Mouse (Mus musculus) MEL (cell line): ENCODE measurements at regions not wholly inside any gene's neighbourhood (a gene's known extent, or its start where the extent isn't known, plus 50 kb on each side); places are given as distances from the start of the nearest gene placed in this dataset.

Experiments
- DNase-seq: peaks from one replicate; pipeline ENCODE4 v3.0.0; 2011; ENCODE audit warnings: low read depth, low spot score
- H3K27ac ChIP-seq: 2 replicates; pipeline ENCODE4 v1.5.1; 2012; ENCODE audit warnings: low read depth, mild to moderate bottlenecking, control low read depth, low read length, moderate library complexity; ENCODE audit not compliant: control insufficient read depth
- H3K27me3 ChIP-seq, 2 experiments: fragments of 150-350 bp in 1 of 2; sonication (generic) in 1 of 2; 2 replicates each; pipeline ENCODE4 v1.6.1; 2012; ENCODE audit warnings: low read length in 2 of 2, mild to moderate bottlenecking in 2 of 2, improper control_type of control experiment in 1 of 2, moderate library complexity in 1 of 2; ENCODE audit not compliant: insufficient read depth in 2 of 2, control insufficient read depth in 1 of 2
- H3K36me3 ChIP-seq, 2 experiments: 2 replicates each; pipeline ENCODE4 v1.6.1; 2012 to 2014; ENCODE audit warnings: low read length in 2 of 2, improper control_type of control experiment in 1 of 2, inconsistent platforms in 1 of 2, mild to moderate bottlenecking in 1 of 2; ENCODE audit not compliant: insufficient read depth in 2 of 2, control insufficient read depth in 1 of 2
- H3K4me1 ChIP-seq, 2 experiments: fragments of 150-350 bp in 1 of 2; sonication (generic) in 1 of 2; 2 replicates each; pipeline ENCODE4 v1.6.1; 2012; ENCODE audit warnings: low read length in 2 of 2, improper control_type of control experiment in 1 of 2, mild to moderate bottlenecking in 1 of 2; ENCODE audit not compliant: insufficient read depth in 2 of 2, control insufficient read depth in 1 of 2
- H3K4me3 ChIP-seq, 2 experiments: fragments of 150-350 bp in 1 of 2; sonication (generic) in 1 of 2; 2 replicates each; pipeline ENCODE4 v1.5.1; 2012; ENCODE audit warnings: low read depth in 2 of 2, low read length in 2 of 2, mild to moderate bottlenecking in 2 of 2, moderate library complexity in 2 of 2, control low read depth in 1 of 2, improper control_type of control experiment in 1 of 2; ENCODE audit not compliant: control insufficient read depth in 1 of 2, insufficient read depth in 1 of 2
- H3K79me2 ChIP-seq: 2 replicates; pipeline ENCODE4 v1.6.1; 2012; ENCODE audit warnings: mild to moderate bottlenecking, low read length, moderate library complexity; ENCODE audit not compliant: control insufficient read depth, poor library complexity, insufficient read depth
- H3K9ac ChIP-seq: 2 replicates; pipeline ENCODE4 v1.6.1; 2012; ENCODE audit warnings: low read depth, mild to moderate bottlenecking, control low read depth, low read length, moderate library complexity; ENCODE audit not compliant: control insufficient read depth, poor library complexity, severe bottlenecking
- H3K9me3 ChIP-seq: fragments of 150-350 bp; sonication (generic); replicated peaks from 2 replicates; pipeline ENCODE4 v1.6.1; 2012; ENCODE audit warnings: mild to moderate bottlenecking, low read length, improper control_type of control experiment, moderate library complexity; ENCODE audit not compliant: insufficient read depth
- CHD2 ChIP-seq: IDR thresholded peaks from 2 replicates; pipeline ENCODE4 v1.6.1; 2011; ENCODE audit warnings: low read length, improper control_type of control experiment
- E2F4 ChIP-seq: IDR thresholded peaks from 2 replicates; pipeline ENCODE4 v1.6.1; 2011; ENCODE audit warnings: low read depth, low read length, improper control_type of control experiment, borderline replicate concordance
- EP300 ChIP-seq, 2 experiments: IDR thresholded peaks; 2 replicates each; pipeline ENCODE4 v1.6.1; 2011; ENCODE audit warnings: improper control_type of control experiment in 2 of 2, low read length in 2 of 2, low read depth in 1 of 2, mild to moderate bottlenecking in 1 of 2
- HCFC1 ChIP-seq: IDR thresholded peaks from 2 replicates; pipeline ENCODE4 v1.6.1; 2012; ENCODE audit warnings: low read depth, mild to moderate bottlenecking, inconsistent platforms, low read length, improper control_type of control experiment, moderate library complexity
- JUND ChIP-seq: IDR thresholded peaks from 2 replicates; pipeline ENCODE4 v1.6.1; 2011; ENCODE audit warnings: low read depth, mild to moderate bottlenecking, improper control_type of control experiment, low read length
- MAFK ChIP-seq: IDR thresholded peaks from 2 replicates; pipeline ENCODE4 v1.6.1; 2011; ENCODE audit warnings: low read depth, mild to moderate bottlenecking, low read length, improper control_type of control experiment, borderline replicate concordance
- MAX ChIP-seq: IDR thresholded peaks from 2 replicates; pipeline ENCODE4 v1.6.1; 2011; ENCODE audit warnings: low read length, improper control_type of control experiment
- MAZ ChIP-seq: IDR thresholded peaks from 2 replicates; pipeline ENCODE4 v1.6.1; 2012; ENCODE audit warnings: low read depth, mild to moderate bottlenecking, inconsistent platforms, low read length, improper control_type of control experiment
- MXI1 ChIP-seq: IDR thresholded peaks from 2 replicates; pipeline ENCODE4 v1.6.1; 2011; ENCODE audit warnings: mild to moderate bottlenecking, low read depth, low read length, improper control_type of control experiment
- MYB ChIP-seq: IDR thresholded peaks from 2 replicates; pipeline ENCODE4 v1.6.1; 2011; ENCODE audit warnings: mild to moderate bottlenecking, low read depth, low read length, improper control_type of control experiment
- MYC ChIP-seq: IDR thresholded peaks from 2 replicates; pipeline ENCODE4 v1.6.1; 2011; ENCODE audit warnings: low read depth, mild to moderate bottlenecking, low read length, improper control_type of control experiment, moderate library complexity
- NELFE ChIP-seq: IDR thresholded peaks from 2 replicates; pipeline ENCODE4 v1.6.1; 2011; ENCODE audit warnings: low read depth, low read length, improper control_type of control experiment
- POLR2AphosphoS2 ChIP-seq: IDR thresholded peaks from 2 replicates; pipeline ENCODE4 v1.6.1; 2011; ENCODE audit warnings: low read length, improper control_type of control experiment
- POLR2AphosphoS5 ChIP-seq: IDR thresholded peaks from 2 replicates; pipeline ENCODE4 v1.6.1; 2012; ENCODE audit warnings: low read depth, borderline replicate concordance, mild to moderate bottlenecking, inconsistent platforms, low read length, moderate library complexity, mixed read lengths
- RAD21 ChIP-seq: IDR thresholded peaks from 2 replicates; pipeline ENCODE4 v1.6.1; 2011; ENCODE audit warnings: mild to moderate bottlenecking, low read depth, low read length, improper control_type of control experiment
- SIN3A ChIP-seq: IDR thresholded peaks from 2 replicates; pipeline ENCODE4 v1.6.1; 2012; ENCODE audit warnings: low read length, improper control_type of control experiment, inconsistent platforms
- TAL1 ChIP-seq: IDR thresholded peaks from 2 replicates; pipeline ENCODE4 v1.6.1; 2012; ENCODE audit warnings: mild to moderate bottlenecking, inconsistent platforms, low read length, moderate library complexity, mixed read lengths
- USF2 ChIP-seq, 2 experiments: IDR thresholded peaks; 2 replicates each; pipeline ENCODE4 v1.6.1; 2011 to 2012; ENCODE audit warnings: improper control_type of control experiment in 2 of 2, low read length in 2 of 2, borderline replicate concordance in 1 of 2, inconsistent platforms in 1 of 2, low read depth in 1 of 2, mild to moderate bottlenecking in 1 of 2; ENCODE audit not compliant: insufficient read depth in 1 of 2
- ZKSCAN1 ChIP-seq: IDR thresholded peaks from 2 replicates; pipeline ENCODE4 v1.6.1; 2012; ENCODE audit warnings: low read depth, mild to moderate bottlenecking, inconsistent platforms, low read length, improper control_type of control experiment, moderate library complexity

- no peak for TF ChIP-seq MAZ
- TF ChIP-seq MYC: no peak
- no peak for TF ChIP-seq NELFE
- TF ChIP-seq ZKSCAN1: no peak
- TF ChIP-seq MXI1: no peak
- TF ChIP-seq EP300 (IDR thresholded peaks at IDR 0.05; ENCODE audit: low read depth in 1 of 2, low read length in 2 of 2): no peak
- TF ChIP-seq E2F4: no peak
- TF ChIP-seq RAD21: no peak
- TF ChIP-seq HCFC1: no peak
- no peak for TF ChIP-seq MAFK
- no peak for TF ChIP-seq POLR2AphosphoS2
- no peak for TF ChIP-seq TAL1
- H3K36me3 ChIP-seq: no peaks in the 10 kb centered on the region
- no peak for DNase-seq
- no peak overlapping the region for H3K27ac ChIP-seq
- no peaks in the 10 kb centered on the region for H3K79me2 ChIP-seq
- H3K9ac ChIP-seq: no peak overlapping the region
- no peaks in the 10 kb centered on the region for H3K27me3 ChIP-seq
- H3K4me1 ChIP-seq: no peaks in the 10 kb centered on the region
- H3K9me3 ChIP-seq: no peaks in the 10 kb centered on the region
- H3K4me3 ChIP-seq: no peak overlapping the region
These were observed 314.8 kb downstream of the Sorl1 start for GRCm38 (mm10) chr9:41809291-41809690.

GRCm38 (mm10) chr9:41808791-41809190 is 315.3 kb downstream of the Sorl1 start:
- H3K36me3 ChIP-seq: no peaks in the 10 kb centered on the region
- DNase-seq: no peak
- no peak overlapping the region for H3K27ac ChIP-seq
- TF ChIP-seq USF2 (IDR thresholded peaks at IDR 0.05; ENCODE audit: borderline replicate concordance in 1 of 2, insufficient read depth in 1 of 2, low read depth in 1 of 2, low read length in 2 of 2): no peak
- no peak for TF ChIP-seq E2F4
- TF ChIP-seq JUND: no peak
- TF ChIP-seq TAL1: no peak
- no peaks in the 10 kb centered on the region for H3K4me1 ChIP-seq
- H3K79me2 ChIP-seq: no peaks in the 10 kb centered on the region
- H3K27me3 ChIP-seq: no peaks in the 10 kb centered on the region
- no peaks in the 10 kb centered on the region for H3K9me3 ChIP-seq
- H3K4me3 ChIP-seq: no peak overlapping the region
- no peak overlapping the region for H3K9ac ChIP-seq

GRCm38 (mm10) chr9:41806289-41806621 is 317.8 kb downstream of the Sorl1 start:
- H3K79me2 ChIP-seq: no peaks in the 10 kb centered on the region
- no peaks in the 10 kb centered on the region for H3K36me3 ChIP-seq
- no peak for TF ChIP-seq POLR2AphosphoS5
- no peak for TF ChIP-seq TAL1
- TF ChIP-seq MAX: no peak
- TF ChIP-seq MXI1: no peak
- no peak for TF ChIP-seq SIN3A
- TF ChIP-seq MYB: no peak
- no peak for TF ChIP-seq CHD2
- TF ChIP-seq, all 39 proteins: peak for 0
- H3K9me3 ChIP-seq: no peaks in the 10 kb centered on the region
- DNase-seq: no peak
- H3K4me3 ChIP-seq: no peak overlapping the region
- no peaks in the 10 kb centered on the region for H3K27me3 ChIP-seq
- H3K4me1 ChIP-seq: no peaks in the 10 kb centered on the region
- H3K27ac ChIP-seq: no peak overlapping the region
- no peak overlapping the region for H3K9ac ChIP-seq
